Mouse (Mus musculus): ENCODE measurements around the gene Cadm1.

Gene Cadm1

GRCm38 (mm10) chr9:47674766-47675713 is 145.1 kb downstream of the Cadm1 start:
- DNase-seq (ENCODE audit: low read depth): no peak

- DNase-seq (ENCODE audit: low read depth): no peak
Observed at GRCm38 (mm10) chr9:47686881-47687280, 156.9 kb downstream of the Cadm1 start.

GRCm38 (mm10) chr9:47687604-47688003 is 157.6 kb downstream of the Cadm1 start:
- DNase-seq (ENCODE audit: low read depth): no peak

GRCm38 (mm10) chr9:47688297-47688696 is 158.3 kb downstream of the Cadm1 start:
- no peak for DNase-seq (ENCODE audit: low read depth)

- DNase-seq (ENCODE audit: low read depth): no peak
Observed at GRCm38 (mm10) chr9:47692911-47693310, 162.9 kb downstream of the Cadm1 start.

GRCm38 (mm10) chr9:47699026-47699425 is 169.1 kb downstream of the Cadm1 start:
- DNase-seq (ENCODE audit: low read depth): peak; percentile 9

GRCm38 (mm10) chr9:47700021-47700420 is 170.0 kb downstream of the Cadm1 start:
- DNase-seq (ENCODE audit: low read depth): no peak

GRCm38 (mm10) chr9:47703026-47703876 is 173.3 kb downstream of the Cadm1 start:
- no peak for DNase-seq (ENCODE audit: low read depth)

- DNase-seq (ENCODE audit: low read depth): no peak
Observed at GRCm38 (mm10) chr9:47706341-47706740, 176.4 kb downstream of the Cadm1 start.

GRCm38 (mm10) chr9:47707326-47707725 is 177.4 kb downstream of the Cadm1 start:
- no peak for DNase-seq (ENCODE audit: low read depth)

GRCm38 (mm10) chr9:47708299-47708698 is 178.3 kb downstream of the Cadm1 start:
- DNase-seq (ENCODE audit: low read depth): peak; percentile 16

GRCm38 (mm10) chr9:47710946-47711345 is 181.0 kb downstream of the Cadm1 start:
- no peak for DNase-seq (ENCODE audit: low read depth)

- DNase-seq (ENCODE audit: low read depth): no peak
Observed at GRCm38 (mm10) chr9:47714541-47714940, 184.6 kb downstream of the Cadm1 start.

- no peak for DNase-seq (ENCODE audit: low read depth)
Observed at GRCm38 (mm10) chr9:47715415-47715814, 185.4 kb downstream of the Cadm1 start.

GRCm38 (mm10) chr9:47716883-47717282 is 186.9 kb downstream of the Cadm1 start:
- no peak for DNase-seq (ENCODE audit: low read depth)

GRCm38 (mm10) chr9:47727611-47728010 is 197.6 kb downstream of the Cadm1 start:
- DNase-seq (ENCODE audit: low read depth): no peak

- no peak for DNase-seq (ENCODE audit: low read depth)
Observed at GRCm38 (mm10) chr9:47728852-47729251, 198.9 kb downstream of the Cadm1 start.

- no peak for DNase-seq (ENCODE audit: low read depth)
Observed at GRCm38 (mm10) chr9:47730247-47730646, 200.3 kb downstream of the Cadm1 start.

- no peak for DNase-seq (ENCODE audit: low read depth)
Observed at GRCm38 (mm10) chr9:47733780-47734451, 203.9 kb downstream of the Cadm1 start.

GRCm38 (mm10) chr9:47734905-47735304 is 204.9 kb downstream of the Cadm1 start:
- no peak for DNase-seq (ENCODE audit: low read depth)

GRCm38 (mm10) chr9:47738799-47739198 is 208.8 kb downstream of the Cadm1 start:
- no peak for DNase-seq (ENCODE audit: low read depth)

GRCm38 (mm10) chr9:47739276-47739675 is 209.3 kb downstream of the Cadm1 start:
- no peak for DNase-seq (ENCODE audit: low read depth)
